Comparison of ENCODE assay signal across 8 mouse cellular contexts in genomic region chr6:72957676-72958641, GRCm38 (mm10). TPM values are rescaled to one million over a fixed set of nuclear protein-coding genes. Genes with fewer than 3 reads are reported as not detected.
DNase-seq lines count a peak whose midpoint lies in the region; ATAC-seq lines count a peak whose summit lies in the region.

No protein-coding gene starts in this region.

- H3K36me3 ChIP-seq in heart, embryonic 14.5 days (ENCODE audit: control insufficient read depth, insufficient read depth, low read length) = no peaks in the 10 kb centered on the region
- no peaks in the 10 kb centered on the region for H3K36me3 ChIP-seq in liver, embryonic 13.5 days
- 0 out of 2 replicates have a peak, but pooled peaks cover 2% of the 10 kb centered on the region for H3K36me3 ChIP-seq in stomach, embryonic 15.5 days

- peaks cover 9 to 13% of the 10 kb centered on the region in 2 experiments; a peak in 2 of 4 replicates for H3K4me1 ChIP-seq in heart, embryonic 14.5 days (ENCODE audit: control insufficient read depth in 2 of 2, insufficient read depth in 2 of 2, low read length in 2 of 2)
- peaks cover 46% of the 10 kb centered on the region for H3K4me1 ChIP-seq in liver, embryonic 13.5 days (replicated peaks)
- H3K4me1 ChIP-seq in stomach, embryonic 15.5 days = peaks cover 26% of the 10 kb centered on the region

- ATAC-seq in erythroid progenitor cell, adult 5-6 weeks (replicated peaks; ENCODE audit: low FRiP score, poor library complexity, severe bottlenecking) = peak; percentile 80
- ATAC-seq in heart, embryonic 14.5 days (ENCODE audit: insufficient number of reproducible peaks, insufficient read depth, low FRiP score, low read depth) = peak; percentile 84
- ATAC-seq in liver, embryonic 13.5 days (ENCODE audit: low read depth) = peak; percentile 80
- peak; percentile 80 for ATAC-seq in stomach, embryonic 15.5 days (ENCODE audit: insufficient read depth, low FRiP score, low read depth)

- H3K9me3 ChIP-seq in heart, embryonic 14.5 days (ENCODE audit: control insufficient read depth, low read length) = no peaks in the 10 kb centered on the region
- H3K9me3 ChIP-seq in liver, embryonic 13.5 days (replicated peaks) = no peaks in the 10 kb centered on the region
- H3K9me3 ChIP-seq in stomach, embryonic 15.5 days = no peaks in the 10 kb centered on the region

- H3K9ac ChIP-seq in heart, embryonic 14.5 days (ENCODE audit: low read length) = peak overlapping the region; percentile 92
- H3K9ac ChIP-seq in liver, embryonic 13.5 days = peak overlapping the region; percentile 76
- peak overlapping the region; percentile 91 for H3K9ac ChIP-seq in stomach, embryonic 15.5 days

- DNase-seq in CD4-positive, CD25-positive, alpha-beta regulatory T cell, adult 2 months (ENCODE audit: low read depth, low spot score) = peak; percentile 92
- peak; percentile 70 for DNase-seq in brain, embryonic 18.5 days (ENCODE audit: low read depth, low spot score)
- DNase-seq in kidney, postnatal 14 days = peak; percentile 90
- peak; percentile 67 for DNase-seq in liver, embryonic 13.5 days
- DNase-seq in natural killer cell, adult 2 months (ENCODE audit: low spot score in 2 of 2) = peak; percentile 86 to 87

- WGBS in heart, embryonic 14.5 days = under 1% methylated on average over 73 of the region's 75 CpGs
- WGBS in liver, embryonic 13.5 days (ENCODE audit: insufficient replicate concordance) = under 1% methylated on average over 70 of the region's 75 CpGs
- WGBS in stomach, embryonic 15.5 days = under 1% methylated on average over 74 of the region's 75 CpGs

- no peaks in the 10 kb centered on the region for H3K27me3 ChIP-seq in heart, embryonic 14.5 days (ENCODE audit: control insufficient read depth, insufficient read depth, low read length)
- peaks cover 25% of the 10 kb centered on the region for H3K27me3 ChIP-seq in liver, embryonic 13.5 days
- no peaks in the 10 kb centered on the region for H3K27me3 ChIP-seq in stomach, embryonic 15.5 days (replicated peaks)

- H3K4me2 ChIP-seq in heart, embryonic 14.5 days (ENCODE audit: low read length) = peak overlapping the region; percentile 87
- H3K4me2 ChIP-seq in liver, embryonic 13.5 days = peak overlapping the region; percentile 90
- peak overlapping the region; percentile 80 for H3K4me2 ChIP-seq in stomach, embryonic 15.5 days

- H3K27ac ChIP-seq in heart, embryonic 14.5 days (replicated peaks in 1 of 2; ENCODE audit: control insufficient read depth in 1 of 2, insufficient read depth in 1 of 2, low read depth in 2 of 2, low read length in 2 of 2) = peak overlapping the region; percentile 56 to 88
- H3K27ac ChIP-seq in liver, embryonic 13.5 days = peak overlapping the region; percentile 18
- peak overlapping the region; percentile 86 for H3K27ac ChIP-seq in stomach, embryonic 15.5 days

- peak overlapping the region; percentile 60 to 76 for H3K4me3 ChIP-seq in heart, embryonic 14.5 days (ENCODE audit: control insufficient read depth in 1 of 2, insufficient read depth in 1 of 2, low read depth in 1 of 2, low read length in 2 of 2)
- H3K4me3 ChIP-seq in liver, embryonic 13.5 days (replicated peaks) = peak overlapping the region; percentile 72
- peak overlapping the region; percentile 74 for H3K4me3 ChIP-seq in stomach, embryonic 15.5 days (replicated peaks)

RNA-seq across cellular contexts. Expression of gene Tmsb10, which starts 0.6 kb away (rescaled TPM):
- total RNA-seq in erythroid progenitor cell, adult 5-6 weeks (2015; ENCODE audit: low replicate concordance) = 283 and 289 TPM in 2 replicates
- total RNA-seq in erythroid progenitor cell, adult 5-6 weeks (2017; ENCODE audit: low replicate concordance) = 141 and 146 TPM in 2 replicates
- 1,599 and 1,682 TPM in 2 replicates for polyA plus RNA-seq in heart, embryonic 14.5 days (2014; fragmentation: Nextera tagmentation; extraction: Ambion mirVana)
- polyA plus RNA-seq in liver, embryonic 13.5 days (2015; fragmentation: Nextera tagmentation; extraction: Ambion mirVana) = 268 and 325 TPM in 2 replicates
- 1,706 and 1,913 TPM in 2 replicates for polyA plus RNA-seq in stomach, embryonic 15.5 days (2015; fragmentation: Nextera tagmentation; extraction: Ambion mirVana)

RNA-seq across cellular contexts. Expression of gene Kcmf1, which starts 58.2 kb away (rescaled TPM):
- total RNA-seq in erythroid progenitor cell, adult 5-6 weeks (2015; ENCODE audit: low replicate concordance) = 71.3 and 116 TPM in 2 replicates
- total RNA-seq in erythroid progenitor cell, adult 5-6 weeks (2017; ENCODE audit: low replicate concordance) = 67.9 and 107 TPM in 2 replicates
- 60.8 and 62.5 TPM in 2 replicates for polyA plus RNA-seq in heart, embryonic 14.5 days (2014; fragmentation: Nextera tagmentation; extraction: Ambion mirVana)
- 32.6 and 33.4 TPM in 2 replicates for polyA plus RNA-seq in liver, embryonic 13.5 days (2015; fragmentation: Nextera tagmentation; extraction: Ambion mirVana)
- polyA plus RNA-seq in stomach, embryonic 15.5 days (2015; fragmentation: Nextera tagmentation; extraction: Ambion mirVana) = 46.2 and 50.7 TPM in 2 replicates

Comparison
In these comparisons a context has a peak if more than half of its experiments do, and no peak if none do; other contexts are left out.
1. Peak in every context shown above with its lines: DNase-seq, ATAC-seq, H3K4me3 ChIP-seq and H3K27ac ChIP-seq.
2. H3K27ac ChIP-seq: peak in every context shown above with its lines; median percentile 86 in stomach, embryonic 15.5 days; 72 in heart, embryonic 14.5 days; 18 in liver, embryonic 13.5 days.